Mouse (Mus musculus): ENCODE measurements around the gene Pax5. TPM values are rescaled to one million over a fixed set of nuclear protein-coding genes. Genes with fewer than 3 reads are reported as not detected.
"Not testable (repeated sequence)": the region's sequence is repeated elsewhere in the genome, so short reads cannot be mapped to it uniquely, and the experiment has no call there.

Pax5 gene
- 0.56 and 0.57 TPM in 2 replicates for polyA plus RNA-seq (2016; fragmentation: Nextera tagmentation; extraction: Ambion mirVana)

- Histone ChIP-seq H3K9me3 (no peaks in the 10 kb centered on the region), H3K36me3 (replicated peaks) (no peaks in the 10 kb centered on the region), H3K27ac (replicated peaks) (no peak within 1 kb of the TSS), H3K4me1 (peaks cover 31% of the 10 kb centered on the region), H3K27me3 (replicated peaks; ENCODE audit: low read depth, poor library complexity, severe bottlenecking) (peaks cover 100% of the 10 kb centered on the region), H3K4me3 (0 out of 2 replicates have a peak within 1 kb of the TSS, but pooled peaks have one; percentile 12)
- no peak for DNase-seq (ENCODE audit: low spot score)
- 25% methylated on average over 16 of the region's 16 CpGs for WGBS
Observed at GRCm38 (mm10) chr4:44709740-44710700, at the start of gene Pax5. TSS of gene Pax5 (minus strand) at chr4:44710487.

DNA sequence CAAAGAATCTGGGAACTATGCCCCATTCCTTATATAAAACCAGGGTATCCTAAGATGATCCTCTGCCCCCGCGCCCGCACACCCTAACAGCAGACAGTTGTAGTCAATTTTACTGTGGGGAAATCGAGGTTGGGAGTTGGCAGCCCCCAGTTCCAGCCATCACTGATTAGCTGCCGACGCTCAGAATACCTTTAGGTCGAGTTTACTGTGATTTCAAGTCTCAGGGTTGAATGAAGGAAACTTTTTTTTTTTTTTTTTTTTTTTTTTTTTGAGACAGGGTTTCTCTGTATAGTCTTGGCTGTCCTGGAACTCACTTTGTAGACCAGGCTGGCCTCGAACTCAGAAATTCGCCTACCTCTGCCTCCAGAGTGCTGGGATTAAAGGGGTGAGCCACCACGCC, 46.8 kb upstream of the Pax5 start:
- Histone ChIP-seq H3K4me3 (peak overlapping the region; percentile 73), H3K4me1 (peaks cover 12% of the 10 kb centered on the region), H3K27ac (replicated peaks) (peak overlapping the region; percentile 85)
- WGBS, result 6% methylated on average over 10 of the region's 10 CpGs
- not testable (repeated sequence) for H3K27me3 ChIP-seq (replicated peaks; ENCODE audit: low read depth, poor library complexity, severe bottlenecking); H3K36me3 ChIP-seq (replicated peaks); H3K9me3 ChIP-seq; DNase-seq (ENCODE audit: low spot score)

DNA sequence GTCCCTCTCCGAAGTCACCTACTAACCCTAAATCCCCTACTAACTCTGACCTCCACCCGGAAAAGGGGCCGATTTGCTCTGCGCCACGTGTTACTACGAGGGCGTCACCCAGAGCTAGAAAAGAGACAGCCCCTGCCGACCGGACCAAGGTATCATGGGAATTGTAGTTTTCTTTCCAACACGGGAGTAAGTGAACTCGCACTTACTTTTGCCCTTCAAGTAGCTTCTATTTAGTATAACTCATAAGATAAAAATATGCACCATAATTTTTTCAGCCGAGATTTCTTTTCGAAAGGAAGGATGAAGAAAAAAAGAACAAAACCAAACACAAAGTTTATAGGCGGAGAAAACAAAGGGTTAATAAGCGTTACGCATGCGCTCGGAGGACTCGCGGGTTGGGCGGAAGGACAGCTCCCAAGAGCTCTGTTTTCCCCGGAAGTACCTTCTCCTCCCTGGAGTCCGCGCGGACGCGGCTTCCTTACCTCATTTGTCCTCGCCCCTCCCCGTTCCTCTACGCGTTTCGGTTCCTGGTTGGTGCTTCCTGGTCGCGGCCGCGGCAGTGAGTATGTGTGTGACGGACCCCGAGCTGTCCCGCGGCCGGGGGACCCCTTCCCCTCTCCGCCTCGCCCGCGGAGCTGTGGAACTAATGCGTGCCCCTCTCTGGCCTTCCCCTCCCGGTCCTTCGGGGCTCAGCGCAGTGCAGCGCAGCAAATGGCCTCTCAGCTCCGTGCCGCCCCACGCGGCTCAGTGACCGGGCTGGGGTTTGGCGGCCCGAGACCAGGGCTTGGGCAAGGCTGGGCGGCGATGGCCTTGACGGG, 46.1 kb upstream of the Pax5 start:
- Histone ChIP-seq H3K27me3 (replicated peaks; ENCODE audit: low read depth, poor library complexity, severe bottlenecking) (no peaks in the 10 kb centered on the region), H3K36me3 (replicated peaks) (no peaks in the 10 kb centered on the region), H3K9me3 (no peaks in the 10 kb centered on the region), H3K27ac (replicated peaks) (peak overlapping the region; percentile 85), H3K4me1 (peaks cover 12% of the 10 kb centered on the region), H3K4me3 (peak overlapping the region; percentile 73)
- DNase-seq (ENCODE audit: low spot score), result peak; percentile 94
- under 1% methylated on average over 60 of the region's 60 CpGs for WGBS

- H3K36me3 ChIP-seq (replicated peaks), result no peaks in the 10 kb centered on the region
- 6% methylated on average over 15 of the region's 15 CpGs for WGBS
- H3K4me3 ChIP-seq, result peak within 1 kb of the TSS; percentile 73
- no peaks in the 10 kb centered on the region for H3K27me3 ChIP-seq (replicated peaks; ENCODE audit: low read depth, poor library complexity, severe bottlenecking)
- no peaks in the 10 kb centered on the region for H3K9me3 ChIP-seq
- H3K27ac ChIP-seq (replicated peaks), result peak within 1 kb of the TSS; percentile 85
- peaks cover 12% of the 10 kb centered on the region for H3K4me1 ChIP-seq
- DNase-seq (ENCODE audit: low spot score), result no peak
Observed at GRCm38 (mm10) chr4:44755553-44756133, 45.4 kb upstream of the Pax5 start, which contains the start of gene Zcchc7. TSS of gene Zcchc7 (plus strand) at chr4:44755877.

GRCm38 (mm10) chr4:44740471-44740870, 30.2 kb upstream of the Pax5 start:
- Histone ChIP-seq H3K36me3 (replicated peaks) (no peaks in the 10 kb centered on the region), H3K9me3 (peaks cover 13% of the 10 kb centered on the region; the same call in 1 of the 2 replicates), H3K27me3 (replicated peaks; ENCODE audit: low read depth, poor library complexity, severe bottlenecking) (0 out of 2 replicates have a peak, but pooled peaks cover 4% of the 10 kb centered on the region), H3K4me1 (no peaks in the 10 kb centered on the region), H3K27ac (replicated peaks) (no peak overlapping the region), H3K4me3 (no peak overlapping the region)
- no peak for DNase-seq (ENCODE audit: low spot score)
- WGBS, result 78% methylated on average over 1 of the region's 1 CpGs

- Histone ChIP-seq H3K27me3 (replicated peaks; ENCODE audit: low read depth, poor library complexity, severe bottlenecking) (peaks cover 52% of the 10 kb centered on the region), H3K9me3 (no peaks in the 10 kb centered on the region), H3K36me3 (replicated peaks) (no peaks in the 10 kb centered on the region), H3K4me3 (no peak overlapping the region), H3K4me1 (no peaks in the 10 kb centered on the region), H3K27ac (replicated peaks) (no peak overlapping the region)
- DNase-seq (ENCODE audit: low spot score), result no peak
- WGBS, result 86% methylated on average over 4 of the region's 4 CpGs
Observed at GRCm38 (mm10) chr4:44721237-44721636, 10.9 kb upstream of the Pax5 start.

DNA sequence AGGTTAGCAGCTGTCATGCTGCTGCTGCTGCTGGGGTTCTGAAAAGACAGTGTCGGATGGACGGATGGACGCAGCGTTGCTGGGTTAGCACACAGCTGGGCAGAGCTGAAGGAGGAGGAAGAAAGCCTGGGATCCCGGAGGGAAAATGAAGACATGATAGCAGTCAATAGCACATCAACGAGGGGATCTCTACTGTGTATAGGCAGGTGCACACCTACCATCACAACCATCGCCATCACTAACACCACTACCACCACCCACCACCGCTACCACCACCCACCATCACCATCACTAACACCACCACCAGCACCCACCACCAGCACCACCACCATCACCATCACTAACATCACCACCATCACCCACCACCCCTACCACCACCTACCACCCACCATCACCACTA, 9.8 kb upstream of the Pax5 start:
- peaks cover 63% of the 10 kb centered on the region for H3K27me3 ChIP-seq (replicated peaks; ENCODE audit: low read depth, poor library complexity, severe bottlenecking)
- 93% methylated on average over 8 of the region's 8 CpGs for WGBS

DNA sequence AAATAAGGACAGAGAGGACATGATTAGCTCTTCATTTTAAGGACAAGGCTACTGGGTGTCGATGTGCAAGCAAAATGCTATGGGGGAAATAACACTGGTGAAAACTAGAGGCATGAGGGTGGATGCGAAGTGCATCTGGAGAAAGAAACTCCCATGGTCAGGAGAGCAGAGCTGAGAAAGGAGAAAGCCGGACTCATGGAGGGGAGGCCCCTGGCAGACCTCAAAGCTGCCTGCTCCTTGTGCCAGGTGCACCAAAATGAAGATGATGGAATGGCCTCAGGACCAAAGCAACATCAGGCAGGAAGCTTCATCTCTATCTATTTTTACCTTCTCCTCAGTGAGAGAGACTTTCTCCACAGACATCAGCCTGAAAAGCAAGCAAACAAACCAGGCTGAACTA, 7.4 kb upstream of the Pax5 start:
- Histone ChIP-seq H3K4me1 (peaks cover 17% of the 10 kb centered on the region), H3K9me3 (no peaks in the 10 kb centered on the region), H3K36me3 (replicated peaks) (no peaks in the 10 kb centered on the region), H3K27me3 (replicated peaks; ENCODE audit: low read depth, poor library complexity, severe bottlenecking) (peaks cover 86% of the 10 kb centered on the region), H3K4me3 (no peak overlapping the region), H3K27ac (replicated peaks) (no peak overlapping the region)
- 81% methylated on average over 3 of the region's 3 CpGs for whole genome bisulfite sequencing
- no peak for DNase-seq (ENCODE audit: low spot score)

More for the DNA sequence above, 9.8 kb upstream of the Pax5 start:
- Histone ChIP-seq H3K4me3 (no peak overlapping the region), H3K9me3 (no peaks in the 10 kb centered on the region), H3K4me1 (no peaks in the 10 kb centered on the region), H3K36me3 (replicated peaks) (no peaks in the 10 kb centered on the region), H3K27ac (replicated peaks) (no peak overlapping the region)
- no peak for DNase-seq (ENCODE audit: low spot score)

DNA sequence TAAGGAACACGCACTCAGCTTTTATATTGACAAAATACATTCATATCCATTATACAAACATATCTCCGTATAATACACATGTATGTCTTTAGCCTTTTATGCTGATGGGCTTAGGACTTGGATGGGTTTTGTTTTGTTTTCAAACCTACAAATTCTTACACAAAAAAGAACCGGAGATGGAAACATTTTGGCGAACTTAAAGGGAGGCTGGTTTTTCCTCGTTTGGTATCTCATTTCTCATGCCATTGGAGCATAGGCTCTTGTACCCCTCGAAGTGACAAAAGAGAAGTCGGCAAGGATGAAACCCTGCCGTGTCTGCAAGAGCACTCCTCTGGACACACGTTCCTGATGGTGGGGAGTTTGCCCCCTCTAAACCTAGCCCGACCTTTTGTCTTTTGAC, 6.1 kb upstream of the Pax5 start:
- peaks cover 25% of the 10 kb centered on the region for H3K4me1 ChIP-seq

GRCm38 (mm10) chr4:44715621-44716160, 5.4 kb upstream of the Pax5 start:
- DNase-seq (ENCODE audit: low spot score), result no peak
- WGBS, result 9% methylated on average over 3 of the region's 3 CpGs
- Histone ChIP-seq H3K36me3 (replicated peaks) (no peaks in the 10 kb centered on the region), H3K27ac (replicated peaks) (no peak overlapping the region), H3K9me3 (no peaks in the 10 kb centered on the region), H3K27me3 (replicated peaks; ENCODE audit: low read depth, poor library complexity, severe bottlenecking) (peaks cover 99% of the 10 kb centered on the region), H3K4me3 (no peak overlapping the region), H3K4me1 (peaks cover 30% of the 10 kb centered on the region)

More for the DNA sequence above, 6.1 kb upstream of the Pax5 start:
- no peaks in the 10 kb centered on the region for H3K36me3 ChIP-seq (replicated peaks)
- DNase-seq (ENCODE audit: low spot score), result no peak
- 3% methylated on average over 10 of the region's 10 CpGs for WGBS
- no peak overlapping the region for H3K27ac ChIP-seq (replicated peaks)
- H3K27me3 ChIP-seq (replicated peaks; ENCODE audit: low read depth, poor library complexity, severe bottlenecking), result peaks cover 97% of the 10 kb centered on the region
- H3K9me3 ChIP-seq, result no peaks in the 10 kb centered on the region
- H3K4me3 ChIP-seq, result no peak overlapping the region

- Histone ChIP-seq H3K36me3 (replicated peaks) (no peaks in the 10 kb centered on the region), H3K9me3 (no peaks in the 10 kb centered on the region), H3K27ac (replicated peaks) (no peak overlapping the region), H3K4me1 (peaks cover 31% of the 10 kb centered on the region), H3K4me3 (peak overlapping the region; percentile 41), H3K27me3 (replicated peaks; ENCODE audit: low read depth, poor library complexity, severe bottlenecking) (peaks cover 99% of the 10 kb centered on the region)
- peak; percentile 58 for DNase-seq (ENCODE audit: low spot score)
- under 1% methylated on average over 27 of the region's 27 CpGs for WGBS
Observed at GRCm38 (mm10) chr4:44714111-44714621, 3.9 kb upstream of the Pax5 start.

All from embryonic facial prominence, embryonic 10.5 days (tissue).